Mouse (Mus musculus): ENCODE data around the gene Stk11. TPM values are rescaled to one million over a fixed set of nuclear protein-coding genes. Genes with fewer than 3 reads are reported as not detected.

Gene Stk11
- 16.3 and 18.2 TPM in 2 replicates for polyA plus RNA-seq (2015; fragmentation: Nextera tagmentation; extraction: Ambion mirVana)

- Histone ChIP-seq H3K4me2 (peak within 1 kb of the TSS; percentile 96), H3K4me1 (replicated peaks) (peaks cover 42% of the 10 kb centered on the region), H3K9ac (peak within 1 kb of the TSS; percentile 93), H3K27me3 (no peaks in the 10 kb centered on the region), H3K36me3 (peaks cover 14% of the 10 kb centered on the region), H3K9me3 (no peaks in the 10 kb centered on the region), H3K27ac (peak within 1 kb of the TSS; percentile 87), H3K4me3 (peak within 1 kb of the TSS; percentile 91)
- WGBS = under 1% methylated on average over 70 of the region's 70 CpGs
- ATAC-seq (ENCODE audit: low FRiP score) = peak; percentile 99
Measured at GRCm38 (mm10) chr10:80115290-80115943, at the start of gene Stk11. TSS of gene Stk11 (plus strand) at chr10:80115803.

GRCm38 (mm10) chr10:80069251-80069650, 46.4 kb upstream of the Stk11 start:
- no peak overlapping the region for H3K4me3 ChIP-seq
- 92% methylated on average over 6 of the region's 7 CpGs for WGBS
- no peaks in the 10 kb centered on the region for H3K27me3 ChIP-seq
- no peak for ATAC-seq (ENCODE audit: low FRiP score)
- peaks cover 32% of the 10 kb centered on the region for H3K36me3 ChIP-seq
- no peak overlapping the region for H3K27ac ChIP-seq
- no peaks in the 10 kb centered on the region for H3K9me3 ChIP-seq
- no peak overlapping the region for H3K9ac ChIP-seq
- no peak overlapping the region for H3K4me2 ChIP-seq
- H3K4me1 ChIP-seq (replicated peaks) = peaks cover 10% of the 10 kb centered on the region

GRCm38 (mm10) chr10:80069948-80070450, 45.6 kb upstream of the Stk11 start:
- Histone ChIP-seq H3K4me3 (no peak overlapping the region), H3K27me3 (no peaks in the 10 kb centered on the region), H3K27ac (no peak overlapping the region), H3K36me3 (peaks cover 25% of the 10 kb centered on the region), H3K9ac (no peak overlapping the region), H3K4me1 (replicated peaks) (peaks cover 12% of the 10 kb centered on the region), H3K9me3 (no peaks in the 10 kb centered on the region), H3K4me2 (no peak overlapping the region)
- no peak for ATAC-seq (ENCODE audit: low FRiP score)
- WGBS = 92% methylated on average over 4 of the region's 4 CpGs

GRCm38 (mm10) chr10:80070837-80071515, 44.6 kb upstream of the Stk11 start:
- Histone ChIP-seq H3K9ac (peak overlapping the region; percentile 20; the same call in 1 of the 2 replicates), H3K27me3 (no peaks in the 10 kb centered on the region), H3K36me3 (peaks cover 21% of the 10 kb centered on the region), H3K4me3 (no peak overlapping the region), H3K9me3 (no peaks in the 10 kb centered on the region), H3K4me2 (no peak overlapping the region), H3K27ac (peak overlapping the region; percentile 14), H3K4me1 (replicated peaks) (peaks cover 22% of the 10 kb centered on the region)
- WGBS = 65% methylated on average over 9 of the region's 9 CpGs
- no peak for ATAC-seq (ENCODE audit: low FRiP score)

GRCm38 (mm10) chr10:80071516-80071900, 44.1 kb upstream of the Stk11 start:
- Histone ChIP-seq H3K4me2 (no peak overlapping the region), H3K4me3 (no peak overlapping the region), H3K36me3 (peaks cover 19% of the 10 kb centered on the region), H3K27me3 (no peaks in the 10 kb centered on the region), H3K9ac (peak overlapping the region; percentile 20; the same call in 1 of the 2 replicates), H3K9me3 (no peaks in the 10 kb centered on the region), H3K4me1 (replicated peaks) (peaks cover 22% of the 10 kb centered on the region), H3K27ac (peak overlapping the region; percentile 14; the same call in 1 of the 2 replicates)
- 82% methylated on average over 3 of the region's 3 CpGs for WGBS
- no peak for ATAC-seq (ENCODE audit: low FRiP score)

GRCm38 (mm10) chr10:80072623-80073489, 42.7 kb upstream of the Stk11 start:
- ATAC-seq (ENCODE audit: low FRiP score) = no peak
- Histone ChIP-seq H3K9me3 (no peaks in the 10 kb centered on the region), H3K4me2 (no peak overlapping the region), H3K27ac (no peak overlapping the region), H3K4me3 (no peak overlapping the region), H3K27me3 (no peaks in the 10 kb centered on the region), H3K4me1 (replicated peaks) (peaks cover 22% of the 10 kb centered on the region), H3K9ac (0 out of 2 replicates have a peak overlapping the region, but pooled peaks have one; percentile 35), H3K36me3 (peaks cover 13% of the 10 kb centered on the region)
- WGBS = 82% methylated on average over 20 of the region's 20 CpGs

GRCm38 (mm10) chr10:80074813-80075601, 40.6 kb upstream of the Stk11 start:
- H3K4me3 ChIP-seq = no peak overlapping the region
- H3K27me3 ChIP-seq = no peaks in the 10 kb centered on the region
- H3K4me1 ChIP-seq (replicated peaks) = peaks cover 22% of the 10 kb centered on the region
- peak overlapping the region; percentile 40 for H3K9ac ChIP-seq
- peak overlapping the region; percentile 34 for H3K4me2 ChIP-seq
- WGBS = 24% methylated on average over 25 of the region's 28 CpGs
- peaks cover 30% of the 10 kb centered on the region for H3K36me3 ChIP-seq
- H3K27ac ChIP-seq = no peak overlapping the region
- no peak for ATAC-seq (ENCODE audit: low FRiP score)
- no peaks in the 10 kb centered on the region for H3K9me3 ChIP-seq

GRCm38 (mm10) chr10:80075924-80076323, 39.7 kb upstream of the Stk11 start:
- Histone ChIP-seq H3K9ac (no peak overlapping the region), H3K9me3 (no peaks in the 10 kb centered on the region), H3K4me1 (replicated peaks) (peaks cover 18% of the 10 kb centered on the region), H3K4me3 (no peak overlapping the region), H3K27me3 (no peaks in the 10 kb centered on the region), H3K36me3 (peaks cover 39% of the 10 kb centered on the region), H3K27ac (no peak overlapping the region), H3K4me2 (no peak overlapping the region)
- no peak for ATAC-seq (ENCODE audit: low FRiP score)
- WGBS = 48% methylated on average over 1 of the region's 1 CpGs

- no peak overlapping the region for H3K27ac ChIP-seq
- no peak overlapping the region for H3K4me3 ChIP-seq
- H3K36me3 ChIP-seq = peaks cover 44% of the 10 kb centered on the region
- no peak overlapping the region for H3K4me2 ChIP-seq
- peaks cover 15% of the 10 kb centered on the region for H3K4me1 ChIP-seq (replicated peaks)
- no peaks in the 10 kb centered on the region for H3K9me3 ChIP-seq
- 97% methylated on average over 4 of the region's 4 CpGs for WGBS
- H3K9ac ChIP-seq = no peak overlapping the region
- no peak for ATAC-seq (ENCODE audit: low FRiP score)
- no peaks in the 10 kb centered on the region for H3K27me3 ChIP-seq
Measured at GRCm38 (mm10) chr10:80076386-80076785, 39.2 kb upstream of the Stk11 start.

GRCm38 (mm10) chr10:80077312-80077711, 38.3 kb upstream of the Stk11 start:
- no peak for ATAC-seq (ENCODE audit: low FRiP score)
- peaks cover 11% of the 10 kb centered on the region for H3K4me1 ChIP-seq (replicated peaks)
- no peak overlapping the region for H3K4me2 ChIP-seq
- H3K9ac ChIP-seq = no peak overlapping the region
- peaks cover 46% of the 10 kb centered on the region for H3K36me3 ChIP-seq
- H3K27me3 ChIP-seq = no peaks in the 10 kb centered on the region
- H3K4me3 ChIP-seq = no peak overlapping the region
- H3K27ac ChIP-seq = no peak overlapping the region
- WGBS = 94% methylated on average over 5 of the region's 5 CpGs
- no peaks in the 10 kb centered on the region for H3K9me3 ChIP-seq

- no peak for ATAC-seq (ENCODE audit: low FRiP score)
- no peaks in the 10 kb centered on the region for H3K9me3 ChIP-seq
- H3K9ac ChIP-seq = no peak overlapping the region
- H3K36me3 ChIP-seq = peaks cover 55% of the 10 kb centered on the region
- H3K27me3 ChIP-seq = no peaks in the 10 kb centered on the region
- 92% methylated on average over 1 of the region's 1 CpGs for WGBS
- no peak overlapping the region for H3K27ac ChIP-seq
- peaks cover 11% of the 10 kb centered on the region for H3K4me1 ChIP-seq (replicated peaks)
- H3K4me3 ChIP-seq = no peak overlapping the region
- no peak overlapping the region for H3K4me2 ChIP-seq
Measured at GRCm38 (mm10) chr10:80078366-80078765, 37.2 kb upstream of the Stk11 start.

Data from hindbrain, embryonic 13.5 days (tissue).